Mouse (Mus musculus): ENCODE results near the gene AV320801.
"Not testable (repeated sequence)": the region's sequence is repeated elsewhere in the genome, so short reads cannot be mapped to it uniquely, and the experiment has no call there.

AV320801 gene

DNA sequence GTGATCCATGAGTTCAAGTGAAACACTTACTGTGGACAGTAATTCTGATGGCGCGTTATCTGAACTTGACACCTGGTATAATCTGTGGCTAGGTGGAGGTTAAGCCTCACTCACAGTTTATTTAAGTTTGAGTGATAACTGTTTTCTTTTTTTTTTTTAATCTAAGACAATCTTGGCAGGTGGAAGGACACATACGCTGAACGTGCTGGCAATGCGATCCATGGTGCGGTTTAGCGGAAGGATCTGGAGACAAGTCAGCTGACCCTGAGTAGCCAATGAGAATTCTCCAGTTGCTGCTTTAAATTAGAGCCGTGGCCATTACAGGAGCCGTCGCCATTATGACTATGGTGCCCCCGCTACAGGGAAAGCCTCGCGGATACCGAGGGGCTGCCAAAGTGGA, at the start of gene AV320801:
AV320801 (plus strand) TSS at position 301 of the 400 bp plus-strand sequence.
- not testable (repeated sequence) for DNase-seq

DNA sequence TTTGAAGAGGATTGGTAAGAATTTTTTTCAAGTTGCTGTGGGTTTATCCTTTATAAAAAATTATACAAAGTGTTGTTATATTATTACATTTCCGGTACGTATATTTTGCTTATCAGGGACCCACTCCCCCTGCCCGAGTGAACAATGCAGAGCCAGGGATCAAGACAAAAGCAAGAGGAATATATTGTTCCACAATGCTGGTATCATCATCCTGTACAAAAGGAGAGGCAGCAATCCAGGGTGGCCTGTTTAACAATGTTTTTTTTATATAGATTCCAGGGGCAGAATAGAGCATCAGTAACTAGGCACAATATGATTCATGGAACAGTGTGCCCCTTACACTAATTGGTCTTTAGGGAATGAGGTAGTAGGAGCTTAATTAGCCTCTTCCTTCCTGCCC, 30.2 kb upstream of the AV320801 start:
- not testable (repeated sequence) for DNase-seq

DNA sequence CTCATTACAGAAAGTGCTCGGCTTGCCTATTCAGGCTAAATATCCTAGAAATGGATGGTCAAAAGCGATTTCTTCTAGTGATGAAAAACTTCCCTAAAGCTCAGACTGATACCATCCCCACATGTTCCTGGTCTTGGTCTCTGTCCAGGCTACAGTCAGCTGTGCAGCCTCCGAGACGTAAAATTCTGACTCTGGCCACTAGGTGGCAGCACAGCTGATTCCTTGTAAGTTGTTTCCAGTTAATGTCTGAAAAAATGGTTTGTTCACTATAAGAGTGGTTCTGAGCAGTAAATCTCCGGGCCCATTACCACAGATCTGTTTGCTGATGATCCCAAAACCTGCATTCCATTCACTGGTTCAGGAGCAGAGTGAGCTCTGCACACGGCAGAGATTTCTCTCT, 12.5 kb upstream of the AV320801 start:
- DNase-seq: not testable (repeated sequence)

DNA sequence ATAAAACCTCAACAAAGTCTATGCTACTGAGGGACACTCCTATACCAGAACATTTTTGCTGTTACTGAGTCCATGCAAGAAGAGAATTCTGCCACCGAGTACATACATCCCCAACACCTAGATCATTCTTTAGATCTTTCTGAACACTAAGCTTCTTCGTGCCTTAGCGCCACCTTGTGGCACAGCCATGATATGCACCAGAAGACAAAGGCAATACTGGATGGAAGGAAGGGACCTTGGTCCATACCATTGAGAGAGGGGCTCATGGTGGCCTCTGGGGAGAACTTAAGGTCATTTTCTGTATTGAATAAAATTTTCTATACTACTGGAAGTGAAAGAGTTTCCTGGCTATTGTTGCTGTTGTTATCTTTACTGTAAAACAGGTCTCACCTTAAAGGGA, 11.2 kb upstream of the AV320801 start:
- not testable (repeated sequence) for DNase-seq

All from kidney, adult 9 months (tissue).